Mouse (Mus musculus) neural tube, embryonic 11.5 days (tissue): ENCODE results near the gene Phox2a. TPM values are rescaled to one million over a fixed set of nuclear protein-coding genes. Genes with fewer than 3 reads are reported as not detected.

ENCODE experiments used
- ATAC-seq: fragments of 200-750 bp; cut with Nextera tagmentation; 2 replicates; pipeline ENCODE4 v1.8.0; 2017; ENCODE audit warnings: moderate number of reproducible peaks, mild to moderate bottlenecking, moderate TSS enrichment, moderate library complexity; ENCODE audit not compliant: insufficient read depth, low FRiP score, low TSS enrichment
- DNase-seq: peaks from one replicate; pipeline ENCODE4 v3.0.0-alpha.2; 2015; ENCODE audit warnings: low spot score
- H3K27ac ChIP-seq: fragments of 300-500 bp; sonication (generic); 2 replicates; pipeline ENCODE4 v1.5.1; 2014; ENCODE audit warnings: low read depth, mild to moderate bottlenecking, low read length
- H3K27me3 ChIP-seq: fragments of 300-500 bp; sonication (generic); 2 replicates; pipeline ENCODE4 v1.6.1; 2014; ENCODE audit warnings: mild to moderate bottlenecking, low read length, mixed read lengths; ENCODE audit not compliant: control insufficient read depth, insufficient read depth
- H3K36me3 ChIP-seq: fragments of 300-500 bp; sonication (generic); 2 replicates; pipeline ENCODE4 v1.6.1; 2014; ENCODE audit warnings: mild to moderate bottlenecking, low read length, moderate library complexity, mixed read lengths; ENCODE audit not compliant: control insufficient read depth, insufficient read depth
- H3K4me1 ChIP-seq: fragments of 300-500 bp; sonication (generic); 2 replicates; pipeline ENCODE4 v1.6.1; 2014; ENCODE audit warnings: low read length, mixed read lengths; ENCODE audit not compliant: control insufficient read depth, insufficient read depth
- H3K4me2 ChIP-seq: fragments of 300-500 bp; sonication (generic); 2 replicates; pipeline ENCODE4 v1.6.1; 2014; ENCODE audit warnings: low read depth, mild to moderate bottlenecking, moderate library complexity
- H3K4me3 ChIP-seq: fragments of 300-500 bp; sonication (generic); 2 replicates; pipeline ENCODE4 v1.5.1; 2014; ENCODE audit warnings: low read depth, low read length
- H3K9ac ChIP-seq: fragments of 300-500 bp; sonication (generic); 2 replicates; pipeline ENCODE4 v1.6.1; 2014; ENCODE audit warnings: mild to moderate bottlenecking, low read length
- H3K9me3 ChIP-seq: fragments of 300-500 bp; sonication (generic); 2 replicates; pipeline ENCODE4 v1.6.1; 2016; ENCODE audit warnings: low read length; ENCODE audit not compliant: control insufficient read depth
- WGBS: fragments of 180-500 bp; shearing (Covaris S2); extraction: QIAGEN DNeasy Blood & Tissue Kit; methylation state at CpG from one replicate; pipeline ENCODE4 v1.1.7; 2014; 5-methylcytosine and 5-hydroxymethylcytosine counted together
- polyA plus RNA-seq: library from polyadenylated mRNA; unstranded; fragments of >200 nt; fragmentation: Nextera tagmentation; extraction: Ambion mirVana; gene quantifications from 2 replicates; pipeline ENCODE4 v1.2.1, GENCODE M21; 2014

Phox2a gene
- polyA plus RNA-seq: 1.3 and 1.9 TPM in 2 replicates

DNA sequence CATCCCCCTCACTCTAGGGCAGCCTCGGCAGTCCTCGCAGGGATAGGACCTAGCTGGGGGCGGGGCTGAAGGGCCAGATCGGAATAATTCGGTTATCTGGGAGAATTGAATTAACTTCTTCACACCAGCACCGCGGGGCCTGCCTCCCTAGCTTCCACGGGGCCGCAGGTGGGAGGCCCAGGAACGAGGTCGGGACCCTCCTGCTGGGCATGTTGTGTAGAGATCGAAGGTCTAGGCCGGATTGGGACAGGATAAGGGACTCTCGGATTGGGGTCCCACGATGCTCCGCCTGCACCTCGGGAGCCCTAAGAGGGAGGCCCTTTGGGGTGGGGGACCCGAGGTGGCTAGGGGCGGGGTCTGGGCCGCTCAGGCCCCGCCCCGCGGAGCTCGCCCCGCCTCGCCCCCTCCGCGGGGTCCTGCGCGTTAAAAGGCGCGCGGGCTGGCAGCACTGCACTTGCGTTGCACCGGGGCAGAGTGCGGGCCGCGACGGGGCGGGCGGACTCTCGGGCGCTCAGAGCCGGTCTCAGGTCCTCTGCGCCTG is at the start of gene Phox2a:
Gene Phox2a, plus strand, starts transcription at position 453 of the 541 bp plus-strand sequence.
- Histone ChIP-seq H3K36me3 (no peaks in the 10 kb centered on the region), H3K4me1 (peaks cover 19% of the 10 kb centered on the region), H3K9me3 (no peaks in the 10 kb centered on the region), H3K9ac (no peak within 1 kb of the TSS), H3K27ac (no peak within 1 kb of the TSS), H3K4me3 (peak within 1 kb of the TSS; percentile 26), H3K4me2 (peak within 1 kb of the TSS; percentile 34), H3K27me3 (peaks cover 62% of the 10 kb centered on the region)
- peak; percentile 36 for DNase-seq
- no peak for ATAC-seq
- under 1% methylated on average over 34 of the region's 45 CpGs for WGBS

GRCm38 (mm10) chr7:101770051-101770450 is 48.1 kb upstream of the Phox2a start:
- WGBS: 70% methylated on average over 7 of the region's 7 CpGs
- no peaks in the 10 kb centered on the region for H3K4me1 ChIP-seq
- H3K4me3 ChIP-seq: no peak overlapping the region
- H3K9ac ChIP-seq: no peak overlapping the region
- no peaks in the 10 kb centered on the region for H3K27me3 ChIP-seq
- H3K36me3 ChIP-seq: no peaks in the 10 kb centered on the region
- DNase-seq (no peak), ATAC-seq (no peak)
- H3K9me3 ChIP-seq: no peaks in the 10 kb centered on the region
- no peak overlapping the region for H3K27ac ChIP-seq
- no peak overlapping the region for H3K4me2 ChIP-seq

DNA sequence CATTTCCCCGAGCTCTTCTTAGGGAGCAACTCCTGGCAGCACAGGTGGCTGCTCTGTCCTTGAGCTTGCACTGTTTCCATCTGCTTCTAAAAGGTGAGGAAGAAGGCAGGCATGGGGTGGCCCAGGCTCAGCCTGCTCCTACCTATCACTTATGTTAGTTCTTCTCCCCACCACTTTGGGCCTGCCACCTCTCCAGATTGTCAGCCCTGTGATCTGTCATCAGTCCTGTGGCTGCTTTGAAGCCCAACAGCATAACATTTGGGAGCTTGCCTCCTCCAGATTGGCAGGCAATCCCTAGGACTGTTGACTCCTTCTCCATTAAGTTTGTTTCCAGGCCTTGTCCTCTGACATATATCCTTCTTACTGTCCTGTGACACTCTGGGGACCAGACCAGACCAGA is 46.5 kb upstream of the Phox2a start:
- Histone ChIP-seq H3K27ac (no peak overlapping the region), H3K4me2 (no peak overlapping the region), H3K27me3 (no peaks in the 10 kb centered on the region), H3K36me3 (no peaks in the 10 kb centered on the region), H3K4me3 (no peak overlapping the region), H3K9me3 (no peaks in the 10 kb centered on the region), H3K4me1 (no peaks in the 10 kb centered on the region), H3K9ac (no peak overlapping the region)
- no peak for ATAC-seq
- DNase-seq: no peak
- 92% methylated on average over 1 of the region's 1 CpGs for WGBS

GRCm38 (mm10) chr7:101772687-101773086 is 45.4 kb upstream of the Phox2a start:
- H3K4me3 ChIP-seq: no peak overlapping the region
- no peak overlapping the region for H3K9ac ChIP-seq
- ATAC-seq (no peak), DNase-seq (no peak)
- no peak overlapping the region for H3K4me2 ChIP-seq
- H3K36me3 ChIP-seq: no peaks in the 10 kb centered on the region
- no peaks in the 10 kb centered on the region for H3K27me3 ChIP-seq
- no peak overlapping the region for H3K27ac ChIP-seq
- WGBS: 69% methylated on average over 8 of the region's 8 CpGs
- no peaks in the 10 kb centered on the region for H3K9me3 ChIP-seq
- no peaks in the 10 kb centered on the region for H3K4me1 ChIP-seq

DNA sequence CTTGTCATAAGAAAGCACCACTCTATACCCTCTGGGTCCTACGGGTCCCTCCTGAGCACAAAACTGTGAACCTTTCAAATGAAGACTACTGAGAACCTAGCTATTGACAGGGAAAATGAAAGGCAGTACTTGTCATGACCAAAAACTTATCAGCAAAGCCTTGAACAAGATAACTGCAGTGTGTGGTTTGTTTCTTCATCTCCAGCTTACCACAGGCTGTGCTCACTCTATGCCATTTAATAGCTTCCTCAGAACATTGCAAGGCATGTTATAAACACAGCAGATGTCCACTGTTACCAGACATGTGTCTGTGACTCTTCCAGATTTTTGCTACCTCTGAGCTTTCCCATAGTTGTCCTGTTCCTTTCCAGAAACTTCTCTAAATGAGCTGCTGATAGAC is 41.1 kb upstream of the Phox2a start:
- Histone ChIP-seq H3K27ac (no peak overlapping the region), H3K4me2 (no peak overlapping the region), H3K9me3 (no peaks in the 10 kb centered on the region), H3K27me3 (no peaks in the 10 kb centered on the region), H3K36me3 (no peaks in the 10 kb centered on the region; the same call in 1 of the 2 replicates), H3K4me3 (no peak overlapping the region), H3K4me1 (no peaks in the 10 kb centered on the region), H3K9ac (no peak overlapping the region)
- DNase-seq (no peak), ATAC-seq (no peak)
- WGBS: 98% methylated on average over 1 of the region's 1 CpGs

DNA sequence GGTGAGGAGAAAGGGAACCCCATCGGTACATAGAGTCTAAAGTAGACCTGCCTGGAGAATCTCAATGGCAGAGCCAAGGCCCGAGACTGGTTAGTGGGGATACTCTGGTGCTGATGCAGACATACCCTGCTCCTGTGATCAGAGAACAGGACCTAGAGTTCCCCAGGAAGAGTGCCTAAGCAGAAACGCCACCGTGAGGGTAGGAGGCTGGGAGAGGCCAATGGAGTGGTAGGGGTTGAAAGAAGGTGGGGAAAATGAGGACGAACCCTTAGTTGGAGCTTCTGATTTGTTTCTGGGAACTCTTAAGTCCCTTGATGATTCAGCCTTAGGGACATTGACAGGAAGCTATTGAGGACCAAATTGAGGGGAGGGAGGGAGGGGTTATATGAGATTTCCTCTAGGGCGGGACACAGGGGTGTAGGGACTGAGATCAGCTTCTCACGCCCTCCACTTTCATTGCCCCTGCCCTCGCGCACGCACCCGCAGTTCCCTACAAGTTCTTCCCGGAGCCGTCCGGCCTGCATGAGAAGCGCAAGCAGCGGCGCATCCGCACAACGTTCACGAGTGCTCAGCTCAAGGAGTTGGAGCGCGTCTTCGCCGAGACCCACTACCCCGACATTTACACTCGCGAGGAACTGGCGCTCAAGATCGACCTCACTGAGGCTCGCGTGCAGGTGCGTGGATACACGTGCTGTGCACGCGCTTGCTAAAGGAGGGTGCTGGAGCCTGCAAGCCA is 2.4 kb downstream of the Phox2a start:
- Histone ChIP-seq H3K9ac (no peak overlapping the region; the same call in 1 of the 2 replicates), H3K4me3 (peak overlapping the region; percentile 21), H3K27ac (no peak overlapping the region), H3K4me1 (peaks cover 19% of the 10 kb centered on the region), H3K4me2 (peak overlapping the region; percentile 35), H3K27me3 (peaks cover 64% of the 10 kb centered on the region), H3K9me3 (no peaks in the 10 kb centered on the region), H3K36me3 (peaks cover 4% of the 10 kb centered on the region)
- DNase-seq (peak; percentile 50), ATAC-seq (no peak)
- WGBS: 2% methylated on average over 35 of the region's 35 CpGs

DNA sequence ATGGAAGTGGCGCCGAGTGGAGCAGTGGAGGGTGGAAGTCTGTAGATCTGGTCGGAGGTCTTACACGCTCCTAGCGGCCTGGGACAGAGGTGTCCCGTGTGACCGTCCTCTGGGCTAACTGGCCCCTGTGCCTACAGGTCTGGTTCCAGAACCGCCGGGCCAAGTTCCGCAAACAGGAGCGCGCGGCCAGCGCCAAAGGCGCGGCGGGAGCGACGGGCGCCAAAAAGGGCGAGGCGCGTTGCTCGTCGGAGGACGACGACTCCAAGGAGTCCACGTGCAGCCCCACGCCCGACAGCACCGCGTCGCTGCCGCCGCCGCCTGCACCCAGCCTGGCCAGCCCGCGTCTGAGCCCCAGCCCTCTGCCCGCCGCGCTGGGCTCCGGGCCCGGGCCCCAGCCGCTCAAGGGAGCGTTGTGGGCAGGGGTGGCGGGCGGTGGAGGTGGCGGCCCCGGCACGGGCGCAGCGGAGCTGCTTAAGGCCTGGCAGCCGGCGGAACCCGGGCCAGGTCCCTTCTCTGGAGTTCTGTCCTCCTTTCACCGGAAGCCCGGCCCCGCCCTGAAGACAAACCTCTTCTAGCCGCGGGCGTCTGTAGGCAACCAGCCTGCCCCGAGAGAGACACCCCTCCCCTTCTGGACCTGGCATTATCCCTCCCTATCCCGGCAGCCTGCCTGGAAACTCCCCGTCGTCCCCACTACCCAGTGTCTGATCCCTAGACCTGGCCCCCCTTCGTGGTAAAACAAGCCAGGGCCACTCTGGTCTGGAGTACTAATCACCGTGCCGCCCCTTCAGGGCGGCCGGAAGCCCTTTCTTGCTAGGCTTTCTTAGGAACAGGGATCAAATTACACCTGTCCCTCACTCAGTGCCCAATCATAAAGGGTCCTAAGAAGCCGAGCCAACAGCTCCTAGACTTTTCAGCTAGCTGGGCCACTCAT is 3.7 kb downstream of the Phox2a start:
- Histone ChIP-seq H3K9ac (peak overlapping the region; percentile 59), H3K9me3 (no peaks in the 10 kb centered on the region), H3K4me3 (peak overlapping the region; percentile 35), H3K4me2 (peak overlapping the region; percentile 68), H3K27me3 (peaks cover 60% of the 10 kb centered on the region), H3K27ac (no peak overlapping the region), H3K36me3 (peaks cover 11% of the 10 kb centered on the region), H3K4me1 (peaks cover 19% of the 10 kb centered on the region)
- ATAC-seq: peak; percentile 60
- peak; percentile 74 for DNase-seq
- WGBS: under 1% methylated on average over 70 of the region's 71 CpGs

- 0 out of 2 replicates have a peak, but pooled peaks have one; percentile 17 for ATAC-seq
- WGBS: 27% methylated on average over 32 of the region's 32 CpGs
- H3K9ac ChIP-seq: no peak overlapping the region
- H3K4me1 ChIP-seq: peaks cover 16% of the 10 kb centered on the region
- H3K9me3 ChIP-seq: no peaks in the 10 kb centered on the region
- no peak overlapping the region; the same call in 1 of the 2 replicates for H3K4me3 ChIP-seq
- H3K27me3 ChIP-seq: peaks cover 47% of the 10 kb centered on the region
- no peak overlapping the region for H3K4me2 ChIP-seq
- H3K27ac ChIP-seq: no peak overlapping the region
- H3K36me3 ChIP-seq: peaks cover 14% of the 10 kb centered on the region
- DNase-seq: no peak
These were observed 5.0 kb downstream of the Phox2a start for GRCm38 (mm10) chr7:101822836-101823757.
